Mouse (Mus musculus) lung, embryonic 15.5 days (tissue): ENCODE measurements around the gene Pnkp. TPM values are rescaled to one million over a fixed set of nuclear protein-coding genes. Genes with fewer than 3 reads are reported as not detected.

Experiments used
- ATAC-seq: fragments of 200-750 bp; cut with Nextera tagmentation; 2 replicates; pipeline ENCODE4 v1.8.0; 2017; ENCODE audit warnings: moderate number of reproducible peaks, borderline replicate concordance; ENCODE audit not compliant: low FRiP score, low TSS enrichment; ENCODE audit errors: extremely low read depth
- H3K27ac ChIP-seq: fragments of 300-500 bp; sonication (generic); 2 replicates; pipeline ENCODE4 v1.5.1; 2015; ENCODE audit warnings: moderate library complexity, mild to moderate bottlenecking, inconsistent platforms
- H3K27me3 ChIP-seq: fragments of 300-500 bp; sonication (generic); 2 replicates; pipeline ENCODE4 v1.6.1; 2015; ENCODE audit warnings: inconsistent platforms
- H3K36me3 ChIP-seq: fragments of 300-500 bp; sonication (generic); 2 replicates; pipeline ENCODE4 v1.6.1; 2015; ENCODE audit warnings: inconsistent platforms
- H3K4me1 ChIP-seq: fragments of 300-500 bp; sonication (generic); 2 replicates; pipeline ENCODE4 v1.6.1; 2015; ENCODE audit warnings: inconsistent platforms
- H3K4me2 ChIP-seq: fragments of 300-500 bp; sonication (generic); 2 replicates; pipeline ENCODE4 v1.6.1; 2015; ENCODE audit warnings: inconsistent platforms, mild to moderate bottlenecking, moderate library complexity
- H3K4me3 ChIP-seq: fragments of 300-500 bp; sonication (generic); 2 replicates; pipeline ENCODE4 v1.5.1; 2015; ENCODE audit warnings: mild to moderate bottlenecking, inconsistent platforms
- H3K9ac ChIP-seq: fragments of 300-500 bp; sonication (generic); 2 replicates; pipeline ENCODE4 v1.6.1; 2015; ENCODE audit warnings: inconsistent platforms
- H3K9me3 ChIP-seq: fragments of 300-500 bp; sonication (generic); 2 replicates; pipeline ENCODE4 v1.6.1; 2016; ENCODE audit warnings: inconsistent platforms
- WGBS: fragments of 180-500 bp; shearing (Covaris S2); methylation state at CpG from one replicate; pipeline ENCODE4 v1.1.7; 2015; 5-methylcytosine and 5-hydroxymethylcytosine counted together
- microRNA counts: library from miRNA; unstranded; fragments of <30 nt; microRNA quantifications from one replicate; lab custom pipeline; 2016
- microRNA-seq: library from miRNA; unstranded; fragments of <30 nt; microRNA quantifications from one replicate; pipeline ENCODE4, GENCODE M21; 2016
- polyA plus RNA-seq: library from polyadenylated mRNA; unstranded; fragments of >200 nt; fragmentation: Nextera tagmentation; extraction: Ambion mirVana; gene quantifications from 2 replicates; pipeline ENCODE4 v1.2.1, GENCODE M21; 2015

Pnkp gene
- polyA plus RNA-seq, 1 experiment from 2014 or later: 37.6 TPM

DNA sequence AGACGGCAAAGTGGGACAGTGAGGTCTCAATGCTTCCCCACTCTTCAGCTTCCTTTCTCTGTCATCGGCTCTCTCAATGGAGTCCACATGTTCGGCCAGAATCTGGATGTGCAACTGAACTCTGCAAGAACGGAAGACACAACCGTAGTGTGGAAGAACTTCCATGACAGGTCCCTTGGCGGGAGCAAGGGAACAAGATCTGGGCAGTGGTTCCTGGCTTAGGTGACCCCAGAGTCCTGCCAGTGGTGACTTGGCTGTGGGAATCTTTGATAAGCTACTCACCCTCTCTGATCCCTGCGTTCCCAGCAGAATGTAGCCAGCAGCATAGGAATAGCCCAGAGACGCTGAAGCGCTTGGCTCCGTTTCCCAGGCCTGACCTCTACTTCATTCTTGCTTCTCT, 39.6 kb downstream of the Pnkp start:
- peak overlapping the region; percentile 68 for H3K4me3 ChIP-seq

DNA sequence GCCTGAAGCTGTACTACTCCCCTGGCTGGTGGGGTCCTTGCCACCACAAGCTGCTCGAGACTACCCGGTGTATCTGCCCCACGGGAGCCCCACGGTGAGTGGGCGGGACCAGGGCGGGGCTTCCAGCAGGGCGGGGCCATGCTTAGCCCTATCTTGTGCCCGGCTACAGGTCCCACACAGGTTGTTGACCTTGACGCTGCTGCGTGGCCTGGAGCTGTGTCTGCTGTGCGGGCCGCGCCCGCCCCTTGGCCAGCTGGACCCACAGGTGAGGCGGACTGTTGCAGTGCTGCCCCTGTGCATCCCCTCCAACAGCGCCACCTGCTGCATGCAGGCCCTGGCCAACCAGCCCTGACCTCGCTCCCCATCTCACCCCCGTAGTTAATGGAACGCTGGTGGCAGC, 41.7 kb downstream of the Pnkp start:
- Histone ChIP-seq H3K27me3 (no peaks in the 10 kb centered on the region), H3K27ac (no peak overlapping the region), H3K4me3 (no peak overlapping the region), H3K9ac (no peak overlapping the region), H3K4me2 (no peak overlapping the region), H3K4me1 (peaks cover 53% of the 10 kb centered on the region), H3K36me3 (peaks cover 27% of the 10 kb centered on the region; the same call in 1 of the 2 replicates), H3K9me3 (no peaks in the 10 kb centered on the region)
- ATAC-seq: no peak
- WGBS: 28% methylated on average over 18 of the region's 19 CpGs

More for the DNA sequence above, 39.6 kb downstream of the Pnkp start:
- peaks cover 51% of the 10 kb centered on the region for H3K4me1 ChIP-seq
- ATAC-seq: no peak
- 28% methylated on average over 10 of the region's 10 CpGs for WGBS
- H3K4me2 ChIP-seq: peak overlapping the region; percentile 70
- peak overlapping the region; percentile 72 for H3K9ac ChIP-seq
- peaks cover 23% of the 10 kb centered on the region; the same call in 1 of the 2 replicates for H3K36me3 ChIP-seq
- H3K9me3 ChIP-seq: no peaks in the 10 kb centered on the region
- H3K27me3 ChIP-seq: no peaks in the 10 kb centered on the region
- peak overlapping the region; percentile 86 for H3K27ac ChIP-seq

DNA sequence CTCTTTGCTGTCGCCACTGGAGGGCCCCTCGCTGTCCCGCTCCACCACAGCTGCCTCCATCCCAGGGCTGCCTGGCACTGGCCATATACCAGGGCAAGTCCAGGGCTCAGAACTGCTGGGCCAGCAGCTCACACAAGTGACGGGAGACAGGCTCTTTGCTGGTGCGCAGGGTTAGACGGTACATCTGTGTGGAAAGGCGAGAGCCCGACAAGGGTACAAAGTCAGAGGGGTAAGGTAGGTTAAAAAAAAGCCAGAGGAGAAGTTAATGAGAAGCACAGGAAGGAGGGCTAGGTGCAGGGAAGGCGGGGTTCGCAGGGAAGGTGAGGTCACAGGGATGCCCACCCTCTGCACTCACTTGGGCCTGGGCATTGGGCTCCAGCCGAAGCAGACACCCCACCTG, 43.7 kb downstream of the Pnkp start:
- Histone ChIP-seq H3K27me3 (no peaks in the 10 kb centered on the region), H3K27ac (0 out of 2 replicates have a peak overlapping the region, but pooled peaks have one; percentile 83), H3K4me3 (no peak overlapping the region; the same call in 1 of the 2 replicates), H3K9me3 (no peaks in the 10 kb centered on the region), H3K4me1 (peaks cover 37% of the 10 kb centered on the region), H3K4me2 (no peak overlapping the region), H3K36me3 (peaks cover 47% of the 10 kb centered on the region), H3K9ac (no peak overlapping the region)
- no peak for ATAC-seq
- WGBS: 86% methylated on average over 11 of the region's 11 CpGs

DNA sequence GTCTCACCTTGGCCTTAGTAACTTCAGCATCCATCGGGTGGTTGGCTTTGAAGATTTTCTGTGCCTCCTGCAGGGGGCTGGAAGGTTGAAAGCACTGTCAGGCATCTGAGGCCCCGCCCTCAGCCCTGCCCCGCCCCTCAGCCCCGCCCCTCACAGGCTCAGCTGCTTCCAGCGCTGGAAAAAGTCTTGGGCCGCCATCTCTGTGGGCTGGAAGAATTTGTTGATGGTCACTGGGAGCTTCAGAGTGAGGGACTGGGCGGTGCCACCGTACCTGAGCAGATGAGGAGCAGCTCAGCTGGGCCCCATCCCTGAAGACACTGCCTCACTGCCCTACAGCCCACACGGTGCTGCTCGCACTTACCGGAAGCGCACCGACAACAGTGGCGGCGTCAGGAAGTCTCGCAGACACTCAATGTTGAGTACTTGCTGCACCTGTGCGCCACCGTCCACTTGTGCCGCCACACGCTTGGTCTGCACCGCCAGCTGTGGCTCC, 44.3 kb downstream of the Pnkp start:
- H3K9me3 ChIP-seq: no peaks in the 10 kb centered on the region
- peaks cover 53% of the 10 kb centered on the region for H3K36me3 ChIP-seq
- H3K9ac ChIP-seq: peak overlapping the region; percentile 17; the same call in 1 of the 2 replicates
- ATAC-seq: peak; percentile 33
- 9% methylated on average over 21 of the region's 21 CpGs for WGBS
- peaks cover 37% of the 10 kb centered on the region for H3K4me1 ChIP-seq
- H3K27me3 ChIP-seq: no peaks in the 10 kb centered on the region
- H3K27ac ChIP-seq: peak overlapping the region; percentile 83
- H3K4me2 ChIP-seq: peak overlapping the region; percentile 58
- H3K4me3 ChIP-seq: peak overlapping the region; percentile 33

DNA sequence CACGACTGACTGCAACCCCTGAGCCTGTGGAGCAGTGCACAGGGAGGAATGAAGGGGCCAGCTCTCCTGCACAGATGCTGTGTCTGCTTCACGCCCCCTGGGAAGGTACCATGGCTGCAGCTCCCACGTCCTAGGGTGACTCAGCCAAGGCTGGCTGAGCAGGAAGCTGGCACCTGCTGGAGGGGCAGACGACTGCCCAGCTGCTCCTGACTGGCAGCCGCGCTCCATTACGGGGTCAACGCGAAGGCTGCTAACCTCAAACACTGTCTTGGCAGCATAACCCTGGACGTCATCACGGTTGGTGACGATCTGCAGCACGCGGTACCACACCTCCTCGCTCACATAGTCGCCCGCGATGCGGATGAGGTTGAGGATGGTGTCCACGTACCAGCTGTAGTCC, 48.5 kb downstream of the Pnkp start:
- H3K9ac ChIP-seq: no peak overlapping the region
- H3K27me3 ChIP-seq: no peaks in the 10 kb centered on the region
- WGBS: 90% methylated on average over 20 of the region's 20 CpGs
- no peak overlapping the region for H3K27ac ChIP-seq
- H3K9me3 ChIP-seq: no peaks in the 10 kb centered on the region
- H3K36me3 ChIP-seq: peaks cover 74% of the 10 kb centered on the region
- no peak for ATAC-seq
- H3K4me2 ChIP-seq: no peak overlapping the region
- no peak overlapping the region for H3K4me3 ChIP-seq
- peaks cover 19% of the 10 kb centered on the region for H3K4me1 ChIP-seq

DNA sequence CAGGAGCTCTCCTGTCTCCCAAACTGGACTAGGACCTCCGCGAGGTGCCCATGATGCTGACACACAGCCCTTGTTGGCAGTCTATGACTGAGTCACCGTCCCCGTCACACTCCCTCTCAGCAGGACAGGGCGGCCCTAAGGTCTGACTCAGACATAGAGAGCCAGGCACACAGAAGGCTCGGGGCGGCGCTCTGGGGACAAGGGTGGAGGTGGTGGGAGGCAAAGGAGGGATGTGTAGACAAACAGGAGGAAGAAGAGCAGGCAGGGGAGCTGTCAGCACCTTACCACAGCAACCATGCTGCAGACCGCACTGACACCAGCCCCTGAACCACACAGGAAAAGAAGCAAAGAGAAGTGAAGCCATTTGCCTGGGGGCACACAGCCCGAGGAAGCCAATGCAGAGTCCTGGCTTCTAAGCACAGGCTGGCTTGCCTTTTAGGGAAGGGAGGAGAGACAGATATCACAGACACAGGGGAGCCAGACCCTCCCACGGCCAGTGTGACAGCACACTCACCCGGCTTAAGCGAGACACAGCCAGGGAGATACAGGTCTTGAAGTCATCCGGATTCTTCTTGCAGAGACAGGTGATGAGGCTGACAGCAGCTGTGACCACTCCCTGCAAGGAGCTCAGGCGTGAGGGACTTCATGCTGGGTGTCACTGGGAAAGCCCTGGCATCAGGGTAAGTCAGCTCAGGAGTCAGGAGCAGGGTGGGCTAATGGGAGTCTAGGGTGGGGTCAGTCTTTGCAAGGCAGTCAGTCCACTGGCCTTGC, 52.0 kb downstream of the Pnkp start:
- Histone ChIP-seq H3K9me3 (no peaks in the 10 kb centered on the region), H3K9ac (no peak overlapping the region), H3K4me1 (no peaks in the 10 kb centered on the region), H3K27me3 (no peaks in the 10 kb centered on the region), H3K4me3 (no peak overlapping the region), H3K27ac (no peak overlapping the region), H3K4me2 (no peak overlapping the region), H3K36me3 (peaks cover 88% of the 10 kb centered on the region)
- WGBS: 84% methylated on average over 15 of the region's 15 CpGs
- no peak for ATAC-seq

MicroRNA genes within 50 kb of the gene (microRNA counts, 519-probe panel; counts per million panel counts)
- 19.7 counts per million for microRNA mmu-miR-707 (lab: Ali Mortazavi, UCI)

Small RNA genes within 50 kb of the gene (microRNA-seq; reads per million reads assigned to microRNA genes)
- not detected for gene Mir707

Other genes with a start within 250 kb of the Pnkp start
- 44.1 and 47.8 TPM in 2 replicates for gene Myh14, start 186.3 kb upstream of the Pnkp start, polyA plus RNA-seq
- gene Izumo2, start 148.4 kb upstream of the Pnkp start, polyA plus RNA-seq: not detected in 2 replicates
- 40.6 and 46.1 TPM in 2 replicates for gene Vrk3, start 108.7 kb upstream of the Pnkp start, polyA plus RNA-seq
- gene Zfp473, start 106.1 kb upstream of the Pnkp start, polyA plus RNA-seq: 2.1 and 2.2 TPM in 2 replicates
- gene Nup62, start 41.1 kb upstream of the Pnkp start, polyA plus RNA-seq: 95.6 and 97.7 TPM in 2 replicates
- gene Il4i1, start 40.8 kb upstream of the Pnkp start, polyA plus RNA-seq: 0.63 and 1.7 TPM in 2 replicates
- gene Atf5, start 40.5 kb upstream of the Pnkp start, polyA plus RNA-seq: 4.9 and 5.0 TPM in 2 replicates
- gene Akt1s1, start 8.1 kb upstream of the Pnkp start, polyA plus RNA-seq: 109 and 111 TPM in 2 replicates
- gene Tbc1d17, start 8.1 kb upstream of the Pnkp start, polyA plus RNA-seq: 71.3 and 74.4 TPM in 2 replicates
- 371 and 398 TPM in 2 replicates for gene Ptov1, start 12.6 kb downstream of the Pnkp start, polyA plus RNA-seq
- 93.5 and 97.7 TPM in 2 replicates for gene Med25, start 35.6 kb downstream of the Pnkp start, polyA plus RNA-seq
- 21.0 and 24.0 TPM in 2 replicates for gene Fuz, start 38.9 kb downstream of the Pnkp start, polyA plus RNA-seq
- gene Ap2a1, start 72.4 kb downstream of the Pnkp start, polyA plus RNA-seq: 63.1 and 64.8 TPM in 2 replicates
- 0.09 and 0.15 TPM in 2 replicates for gene Tsks, start 86.1 kb downstream of the Pnkp start, polyA plus RNA-seq
- 14.5 and 15.0 TPM in 2 replicates for gene Cpt1c, start 117.7 kb downstream of the Pnkp start, polyA plus RNA-seq
- gene Prmt1, start 129.4 kb downstream of the Pnkp start, polyA plus RNA-seq: 545 and 586 TPM in 2 replicates
- 88.1 and 92.6 TPM in 2 replicates for gene Irf3, start 140.5 kb downstream of the Pnkp start, polyA plus RNA-seq
- gene Bcl2l12, start 141.6 kb downstream of the Pnkp start, polyA plus RNA-seq: 66.3 and 66.7 TPM in 2 replicates
- 35.5 and 36.5 TPM in 2 replicates for gene Scaf1, start 159.2 kb downstream of the Pnkp start, polyA plus RNA-seq
- 49.7 and 50.4 TPM in 2 replicates for gene Rras, start 160.8 kb downstream of the Pnkp start, polyA plus RNA-seq
- gene Prr12, start 195.7 kb downstream of the Pnkp start, polyA plus RNA-seq: 10.9 and 11.1 TPM in 2 replicates
- gene Nosip, start 205.3 kb downstream of the Pnkp start, polyA plus RNA-seq: 74.9 and 75.1 TPM in 2 replicates
- gene Prrg2, start 205.5 kb downstream of the Pnkp start, polyA plus RNA-seq: 23.1 and 24.2 TPM in 2 replicates
- gene Rcn3, start 235.1 kb downstream of the Pnkp start, polyA plus RNA-seq: 353 and 358 TPM in 2 replicates
- gene Fcgrt, start 246.7 kb downstream of the Pnkp start, polyA plus RNA-seq: 73.6 and 83.1 TPM in 2 replicates